Mouse (Mus musculus) stomach, embryonic 15.5 days (tissue): ENCODE data around the gene Vmn1r95. TPM values are rescaled to one million over a fixed set of nuclear protein-coding genes. Genes with fewer than 3 reads are reported as not detected.
"Not testable (repeated sequence)": the region's sequence is repeated elsewhere in the genome, so short reads cannot be mapped to it uniquely, and the experiment has no call there.

Experiments
- ATAC-seq: fragments of 200-750 bp; cut with Nextera tagmentation; 2 replicates; pipeline ENCODE4 v1.8.0; 2017; ENCODE audit warnings: low read depth, moderate number of reproducible peaks, moderate TSS enrichment; ENCODE audit not compliant: insufficient read depth, low FRiP score
- H3K27ac ChIP-seq: fragments of 300-500 bp; sonication (generic); 2 replicates; pipeline ENCODE4 v1.5.1; 2015; ENCODE audit warnings: mild to moderate bottlenecking, inconsistent platforms
- H3K27me3 ChIP-seq: fragments of 300-500 bp; sonication (generic); replicated peaks from 2 replicates; pipeline ENCODE4 v1.6.1; 2015; ENCODE audit warnings: inconsistent platforms
- H3K36me3 ChIP-seq: fragments of 300-500 bp; sonication (generic); 2 replicates; pipeline ENCODE4 v1.6.1; 2015; ENCODE audit warnings: inconsistent platforms
- H3K4me1 ChIP-seq: fragments of 300-500 bp; sonication (generic); 2 replicates; pipeline ENCODE4 v1.6.1; 2015; ENCODE audit warnings: inconsistent platforms
- H3K4me2 ChIP-seq: fragments of 300-500 bp; sonication (generic); 2 replicates; pipeline ENCODE4 v1.6.1; 2015; ENCODE audit warnings: mild to moderate bottlenecking, inconsistent platforms
- H3K4me3 ChIP-seq: fragments of 300-500 bp; sonication (generic); replicated peaks from 2 replicates; pipeline ENCODE4 v1.5.1; 2015; ENCODE audit warnings: inconsistent platforms
- H3K9ac ChIP-seq: fragments of 300-500 bp; sonication (generic); 2 replicates; pipeline ENCODE4 v1.6.1; 2015; ENCODE audit warnings: inconsistent platforms
- H3K9me3 ChIP-seq: fragments of 300-500 bp; sonication (generic); 2 replicates; pipeline ENCODE4 v1.6.1; 2016; ENCODE audit warnings: inconsistent platforms
- WGBS: fragments of 180-500 bp; shearing (Covaris S2); methylation state at CpG from one replicate; pipeline ENCODE4 v1.1.7; 2015; 5-methylcytosine and 5-hydroxymethylcytosine counted together
- polyA plus RNA-seq: library from polyadenylated mRNA; unstranded; fragments of >200 nt; fragmentation: Nextera tagmentation; extraction: Ambion mirVana; gene quantifications from 2 replicates; pipeline ENCODE4 v1.2.1, GENCODE M21; 2015

Gene Vmn1r95
- not detected in 2 replicates for polyA plus RNA-seq

GRCm38 (mm10) chr7:20193410-20193809 is at the start of gene Vmn1r95:
TSS of gene Vmn1r95 (plus strand) at chr7:20193710.
- not testable (repeated sequence) for H3K4me1 ChIP-seq, H3K4me2 ChIP-seq, H3K9ac ChIP-seq, H3K27me3 ChIP-seq, H3K36me3 ChIP-seq, H3K27ac ChIP-seq, H3K4me3 ChIP-seq, H3K9me3 ChIP-seq, ATAC-seq
- no CpG with 5 or more reads among the region's 3 CpGs for WGBS

GRCm38 (mm10) chr7:20168277-20168676 is 25.2 kb upstream of the Vmn1r95 start, which contains the start of gene Vmn1r94:
TSS of gene Vmn1r94 (minus strand) at chr7:20168377.
- H3K36me3 ChIP-seq, H3K27me3 ChIP-seq, H3K9ac ChIP-seq, H3K9me3 ChIP-seq, H3K4me2 ChIP-seq, H3K4me1 ChIP-seq, ATAC-seq, H3K4me3 ChIP-seq, H3K27ac ChIP-seq: not testable (repeated sequence)
- no CpG with 5 or more reads among the region's 3 CpGs for WGBS

GRCm38 (mm10) chr7:20205507-20205906 is 12.0 kb downstream of the Vmn1r95 start, which contains the start of gene Gm6164:
TSS of gene Gm6164 (minus strand) at chr7:20205607.
- H3K36me3 ChIP-seq, H3K4me2 ChIP-seq, H3K27me3 ChIP-seq, ATAC-seq, H3K27ac ChIP-seq, H3K4me1 ChIP-seq, H3K4me3 ChIP-seq, H3K9ac ChIP-seq, H3K9me3 ChIP-seq: not testable (repeated sequence)
- WGBS: no CpG with 5 or more reads among the region's 2 CpGs

- not testable (repeated sequence) for ATAC-seq, H3K4me2 ChIP-seq, H3K27ac ChIP-seq, H3K36me3 ChIP-seq, H3K27me3 ChIP-seq, H3K4me3 ChIP-seq, H3K9me3 ChIP-seq, H3K9ac ChIP-seq, H3K4me1 ChIP-seq
- no CpG with 5 or more reads among the region's 2 CpGs for WGBS
These were observed 40.2 kb downstream of the Vmn1r95 start, which contains the start of gene Gm4498 for GRCm38 (mm10) chr7:20233728-20234127. TSS of gene Gm4498 (minus strand) at chr7:20233828.

Other genes starting within 250 kb of the Vmn1r95 start
- 2.7 and 3.1 TPM in 2 replicates for gene Igsf23, start 243.0 kb upstream of the Vmn1r95 start, polyA plus RNA-seq
- 0.14 and 0.15 TPM in 2 replicates for gene Ceacam20, start 228.3 kb upstream of the Vmn1r95 start, polyA plus RNA-seq
- not detected in 2 replicates for gene Nlrp9b, start 202.2 kb upstream of the Vmn1r95 start, polyA plus RNA-seq
- not detected in 2 replicates for gene Vmn1r91, start 94.0 kb upstream of the Vmn1r95 start, polyA plus RNA-seq
- gene Gm16442, start 71.1 kb upstream of the Vmn1r95 start, polyA plus RNA-seq: not detected in 2 replicates
- not detected in 2 replicates for gene Vmn1r93, start 54.6 kb upstream of the Vmn1r95 start, polyA plus RNA-seq
- not detected in 2 replicates for gene Vmn1r94, start 25.3 kb upstream of the Vmn1r95 start, polyA plus RNA-seq
- not detected in 2 replicates for gene Gm6164, start 11.9 kb downstream of the Vmn1r95 start, polyA plus RNA-seq
- not detected in 2 replicates for gene Gm4498, start 40.1 kb downstream of the Vmn1r95 start, polyA plus RNA-seq
- gene Gm5890, start 69.1 kb downstream of the Vmn1r95 start, polyA plus RNA-seq: not detected in 2 replicates
- not detected in 2 replicates for gene Gm4133, start 140.4 kb downstream of the Vmn1r95 start, polyA plus RNA-seq
- not detected in 2 replicates for gene Gm5728, start 181.7 kb downstream of the Vmn1r95 start, polyA plus RNA-seq
- not detected in 2 replicates for gene Vmn1r100, start 224.2 kb downstream of the Vmn1r95 start, polyA plus RNA-seq
- gene Vmn1r101, start 248.9 kb downstream of the Vmn1r95 start, polyA plus RNA-seq: not detected in 2 replicates